Comparison of ENCODE assay signal across 9 mouse cellular contexts in the genomic region with DNA sequence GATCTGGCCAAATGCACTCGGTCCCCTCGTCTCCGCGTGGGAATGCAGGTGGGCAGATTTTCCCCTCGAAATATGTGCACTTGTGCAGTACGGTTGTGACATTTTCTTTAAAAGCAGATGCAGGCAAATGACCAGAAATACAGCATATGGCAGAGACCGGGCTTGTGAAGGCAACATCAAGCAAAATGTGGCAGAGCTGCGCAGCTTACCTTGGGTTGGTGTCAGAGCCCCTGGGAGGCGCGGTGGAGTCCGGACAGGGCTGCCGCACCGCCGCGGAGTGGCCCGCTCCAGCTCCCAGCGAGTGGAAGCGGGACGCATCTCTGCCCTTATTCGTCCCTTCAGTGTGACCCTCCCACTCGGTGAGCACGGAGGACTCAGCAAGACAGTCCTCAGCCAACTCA. TPM values are rescaled to one million over a fixed set of nuclear protein-coding genes. Genes with fewer than 3 reads are reported as not detected.
DNase-seq lines count a peak whose midpoint lies in the region; ATAC-seq and TF ChIP-seq lines count a peak whose summit lies in the region.
"Had no signal": no experiment of that assay in that cellular context is flagged by ENCODE, and none has a peak within 500 bp of the region (broad histone marks: within the 10 kb centered on the region; RNA-seq: fewer than 3 reads in every experiment).

TSS of gene Col19a1 (minus strand) at position 332 of the 401 bp plus-strand sequence.

- H3K36me3 ChIP-seq in kidney, embryonic 14.5 days (ENCODE audit: control insufficient read depth, insufficient read depth, low read length): no peaks in the 10 kb centered on the region
- H3K36me3 ChIP-seq in forebrain, embryonic 15.5 days: no peaks in the 10 kb centered on the region
- H3K36me3 ChIP-seq in intestine, postnatal 0 days (ENCODE audit: control insufficient read depth, insufficient read depth): no peaks in the 10 kb centered on the region
- H3K36me3 ChIP-seq in liver, postnatal 0 days (replicated peaks; ENCODE audit: insufficient read depth, low read length): no peaks in the 10 kb centered on the region
- H3K36me3 ChIP-seq in small intestine, adult 2 months (ENCODE audit: control insufficient read depth, insufficient read depth, low read length): no peaks in the 10 kb centered on the region

- no peak for TF ChIP-seq CTCF in intestine, postnatal 0 days (IDR thresholded peaks at IDR 0.05; ENCODE audit: low read depth)
- no peak for TF ChIP-seq CTCF in liver, postnatal 0 days (IDR thresholded peaks at IDR 0.05; ENCODE audit: low read depth)
- no peak for TF ChIP-seq CTCF in small intestine, adult 2 months (IDR thresholded peaks at IDR 0.05; ENCODE audit: extremely low read depth, insufficient read length, insufficient replicate concordance, low read depth, low read length)

- no peaks in the 10 kb centered on the region for H3K9me3 ChIP-seq in kidney, embryonic 14.5 days (ENCODE audit: control insufficient read depth, low read length)
- H3K9me3 ChIP-seq in forebrain, embryonic 15.5 days: no peaks in the 10 kb centered on the region
- no peaks in the 10 kb centered on the region for H3K9me3 ChIP-seq in intestine, postnatal 0 days (ENCODE audit: control insufficient read depth)
- H3K9me3 ChIP-seq in liver, postnatal 0 days (ENCODE audit: low read length): no peaks in the 10 kb centered on the region

- H3K4me1 ChIP-seq in kidney, embryonic 14.5 days (ENCODE audit: control insufficient read depth, insufficient read depth, low read length): 0 out of 2 replicates have a peak, but pooled peaks cover 3% of the 10 kb centered on the region
- peaks cover 12% of the 10 kb centered on the region for H3K4me1 ChIP-seq in forebrain, embryonic 15.5 days
- H3K4me1 ChIP-seq in intestine, postnatal 0 days (replicated peaks; ENCODE audit: control insufficient read depth, insufficient read depth, low read length): no peaks in the 10 kb centered on the region
- H3K4me1 ChIP-seq in liver, postnatal 0 days (ENCODE audit: insufficient read depth): no peaks in the 10 kb centered on the region
- H3K4me1 ChIP-seq in small intestine, adult 2 months (ENCODE audit: control insufficient read depth, insufficient read depth, insufficient read length, low read length): no peaks in the 10 kb centered on the region

- WGBS in kidney, embryonic 14.5 days: 3% methylated on average over 22 of the region's 22 CpGs
- WGBS in forebrain, embryonic 15.5 days: 1% methylated on average over 22 of the region's 22 CpGs
- WGBS in intestine, postnatal 0 days: 2% methylated on average over 22 of the region's 22 CpGs
- 7% methylated on average over 22 of the region's 22 CpGs for WGBS in liver, postnatal 0 days (ENCODE audit: insufficient replicate concordance)
- WGBS in small intestine, adult 2 months: 5% methylated on average over 22 of the region's 22 CpGs

- no peak for TF ChIP-seq EP300 in liver, postnatal 0 days (IDR thresholded peaks at IDR 0.05; ENCODE audit: low read depth)

- peaks cover 59% of the 10 kb centered on the region for H3K27me3 ChIP-seq in kidney, embryonic 14.5 days (ENCODE audit: control insufficient read depth, insufficient read depth, low read length)
- H3K27me3 ChIP-seq in forebrain, embryonic 15.5 days: 0 out of 2 replicates have a peak, but pooled peaks cover 10% of the 10 kb centered on the region
- H3K27me3 ChIP-seq in intestine, postnatal 0 days (replicated peaks; ENCODE audit: control insufficient read depth, insufficient read depth, low read length): peaks cover 33% of the 10 kb centered on the region
- H3K27me3 ChIP-seq in liver, postnatal 0 days (ENCODE audit: insufficient read depth, low read length): peaks cover 24% of the 10 kb centered on the region
- peaks cover 11% of the 10 kb centered on the region for H3K27me3 ChIP-seq in small intestine, adult 2 months (ENCODE audit: control insufficient read depth, insufficient read depth, low read length)
- H3K27me3 ChIP-seq: CH12.LX had no signal

- ATAC-seq in kidney, embryonic 14.5 days (ENCODE audit: low FRiP score, low TSS enrichment): peak; percentile 60
- peak; percentile 58 for ATAC-seq in forebrain, embryonic 15.5 days (replicated peaks)
- ATAC-seq in intestine, postnatal 0 days: no peak
- no peak for ATAC-seq in liver, postnatal 0 days

- peak within 1 kb of the TSS; percentile 50 for H3K4me3 ChIP-seq in kidney, embryonic 14.5 days (ENCODE audit: low read length)
- H3K4me3 ChIP-seq in forebrain, embryonic 15.5 days: peak within 1 kb of the TSS; percentile 64
- peak within 1 kb of the TSS; percentile 43 for H3K4me3 ChIP-seq in intestine, postnatal 0 days (ENCODE audit: low read depth, low read length)
- peak within 1 kb of the TSS; percentile 27 for H3K4me3 ChIP-seq in liver, postnatal 0 days (ENCODE audit: low read depth, low read length)
- peak within 1 kb of the TSS; percentile 29; the same call in 1 of the 2 replicates for H3K4me3 ChIP-seq in small intestine, adult 2 months (ENCODE audit: low read depth, low read length)

- DNase-seq in kidney, adult 8-10 months: no peak
- peak; percentile 59 for DNase-seq in cerebellum, adult 11 months
- no peak for DNase-seq in liver, postnatal 0 days
- DNase-seq in thymus, postnatal 10 days (ENCODE audit: low spot score in 2 of 2): no peak

- peak within 1 kb of the TSS; percentile 97 for H3K4me2 ChIP-seq in kidney, embryonic 14.5 days (replicated peaks; ENCODE audit: low read depth, low read length)
- peak within 1 kb of the TSS; percentile 99 for H3K4me2 ChIP-seq in forebrain, embryonic 15.5 days (replicated peaks)
- H3K4me2 ChIP-seq in intestine, postnatal 0 days (replicated peaks; ENCODE audit: low read depth): peak within 1 kb of the TSS; percentile 75
- peak within 1 kb of the TSS; percentile 58 for H3K4me2 ChIP-seq in liver, postnatal 0 days (ENCODE audit: low read depth, low read length)

- no peak within 1 kb of the TSS for H3K27ac ChIP-seq in kidney, embryonic 14.5 days (ENCODE audit: low read depth, low read length)
- H3K27ac ChIP-seq in forebrain, embryonic 15.5 days (replicated peaks): no peak within 1 kb of the TSS
- H3K27ac ChIP-seq in intestine, postnatal 0 days (ENCODE audit: low read depth, low read length): no peak within 1 kb of the TSS
- no peak within 1 kb of the TSS for H3K27ac ChIP-seq in liver, postnatal 0 days (ENCODE audit: low read depth)
- no peak within 1 kb of the TSS for H3K27ac ChIP-seq in small intestine, adult 2 months (ENCODE audit: insufficient read depth, low read depth, low read length)

- H3K9ac ChIP-seq in kidney, embryonic 14.5 days (ENCODE audit: low read depth, low read length): peak within 1 kb of the TSS; percentile 50; the same call in 1 of the 2 replicates
- peak within 1 kb of the TSS; percentile 66 for H3K9ac ChIP-seq in forebrain, embryonic 15.5 days (replicated peaks)
- no peak within 1 kb of the TSS for H3K9ac ChIP-seq in intestine, postnatal 0 days (ENCODE audit: low read depth, low read length)
- H3K9ac ChIP-seq in liver, postnatal 0 days (replicated peaks): no peak within 1 kb of the TSS

- TF ChIP-seq POLR2A in small intestine, adult 2 months (IDR thresholded peaks at IDR 0.05; ENCODE audit: low read depth, low read length): no peak

RNA-seq across cellular contexts. Expression of gene Col19a1, which starts in this region (rescaled TPM):
- 0.09 TPM in 1 of 2 replicates, not detected in the other for polyA plus RNA-seq in kidney, embryonic 14.5 days (2014; fragmentation: Nextera tagmentation; extraction: Ambion mirVana)
- polyA plus RNA-seq in forebrain, embryonic 15.5 days (2015; fragmentation: Nextera tagmentation; extraction: Ambion mirVana): 1.9 and 2.0 TPM in 2 replicates
- 0.09 and 0.38 TPM in 2 replicates for polyA plus RNA-seq in intestine, postnatal 0 days (2015; fragmentation: Nextera tagmentation; extraction: Ambion mirVana)
- not detected in 2 replicates for polyA plus RNA-seq in liver, postnatal 0 days (2015; fragmentation: Nextera tagmentation; extraction: Ambion mirVana)
- polyA plus RNA-seq in small intestine, adult 2 months (2012; rRNA removed): not detected in 2 replicates

Comparison
In these comparisons a context has a peak if more than half of its experiments do, and no peak if none do; other contexts are left out.
1. Peak in ATAC-seq, H3K4me3 ChIP-seq, H3K9ac ChIP-seq and H3K4me2 ChIP-seq in kidney, embryonic 14.5 days; RNA of the gene not detected or under 1 TPM.